19 mouse cellular contexts compared by ENCODE assay signal in the genomic region with DNA sequence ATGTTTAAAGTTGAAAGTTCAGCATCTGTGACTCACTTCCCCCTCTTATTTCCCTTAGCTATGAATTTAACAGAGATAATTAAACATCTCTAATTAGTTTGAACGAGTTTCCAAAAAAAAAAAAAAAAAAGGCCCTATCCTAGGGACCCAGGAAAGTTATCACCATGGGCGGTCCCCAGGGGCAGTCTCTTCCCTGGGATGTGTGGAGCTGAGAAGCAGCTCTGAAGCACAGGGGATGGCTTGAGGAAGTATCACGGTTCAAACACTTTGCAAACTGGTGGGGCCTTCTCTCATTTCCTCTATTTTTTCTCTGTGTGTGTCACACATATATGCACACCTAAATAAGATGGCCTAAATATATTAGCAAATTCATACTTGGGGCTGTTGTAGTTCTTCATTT. TPM values are rescaled to one million over a fixed set of nuclear protein-coding genes. Genes with fewer than 3 reads are reported as not detected.
DNase-seq lines count a peak whose midpoint lies in the region; ATAC-seq and TF ChIP-seq lines count a peak whose summit lies in the region.
"Had no signal": no experiment of that assay in that cellular context is flagged by ENCODE, and none has a peak within 500 bp of the region (broad histone marks: within the 10 kb centered on the region; RNA-seq: fewer than 3 reads in every experiment).

No protein-coding gene starts in this region.

- no peak for ATAC-seq in heart, embryonic 16.5 days (replicated peaks; ENCODE audit: extremely low read depth, insufficient read depth, low FRiP score)
- peak; percentile 88 for ATAC-seq in megakaryocyte, adult 5-6 weeks (ENCODE audit: poor library complexity, severe bottlenecking)
- ATAC-seq: midbrain, embryonic 13.5 days had no signal

- no peak overlapping the region for H3K9ac ChIP-seq in heart, embryonic 16.5 days (ENCODE audit: low read length)
- H3K9ac ChIP-seq: hindbrain, embryonic 13.5 days; liver, embryonic 13.5 days; midbrain, embryonic 13.5 days had no signal

- peak; percentile 19 for DNase-seq in embryo, embryonic 10.5 days (ENCODE audit: low spot score)
- DNase-seq in embryo, embryonic 10 days (ENCODE audit: low spot score), result no peak
- no peak for DNase-seq in heart, postnatal 14 days
- no peak for DNase-seq in left cerebral cortex, postnatal 10 days (ENCODE audit: extremely low spot score in 1 of 2, low spot score in 2 of 2)
- no peak for DNase-seq in left cerebral cortex, adult 18-20 months (ENCODE audit: low spot score in 2 of 2)
- DNase-seq: adrenal gland, postnatal 10 days; cerebellum, postnatal 25 days; gastrocnemius, postnatal 36 days; kidney, adult 2 months; kidney, postnatal 4 days; liver, embryonic 13.5 days; lung, postnatal 10 days; thymus, postnatal 4 days had no signal

- H3K9me3 ChIP-seq in heart, embryonic 16.5 days (replicated peaks; ENCODE audit: control insufficient read depth, low read length), result no peaks in the 10 kb centered on the region
- H3K9me3 ChIP-seq: G1E; hindbrain, embryonic 13.5 days; liver, embryonic 13.5 days; midbrain, embryonic 13.5 days had no signal

- WGBS in heart, embryonic 16.5 days, result 33% methylated on average over 3 of the region's 3 CpGs
- WGBS in bone marrow, adult 2 months, result 22% methylated on average over 3 of the region's 3 CpGs

- peak overlapping the region; percentile 52; the same call in 1 of the 2 replicates for H3K27ac ChIP-seq in heart, embryonic 16.5 days (ENCODE audit: low read length)
- peak overlapping the region; percentile 71 for H3K27ac ChIP-seq in bone marrow, adult 2 months (ENCODE audit: control insufficient read depth, insufficient read depth, low read depth, low read length, poor library complexity)
- H3K27ac ChIP-seq: liver, embryonic 13.5 days; midbrain, embryonic 13.5 days had no signal

- H3K27me3 ChIP-seq in heart, embryonic 16.5 days (ENCODE audit: control insufficient read depth, insufficient read depth, low read length), result no peaks in the 10 kb centered on the region
- H3K27me3 ChIP-seq: hindbrain, embryonic 13.5 days; liver, embryonic 13.5 days; midbrain, embryonic 13.5 days had no signal

- H3K4me1 ChIP-seq in heart, embryonic 16.5 days (ENCODE audit: control insufficient read depth, insufficient read depth, low read length), result peaks cover 39% of the 10 kb centered on the region
- H3K4me1 ChIP-seq in bone marrow, adult 2 months (ENCODE audit: control insufficient read depth, insufficient read depth, low read length), result peaks cover 6% of the 10 kb centered on the region
- H3K4me1 ChIP-seq: liver, embryonic 13.5 days had no signal

- no peak overlapping the region for H3K4me3 ChIP-seq in heart, embryonic 16.5 days (ENCODE audit: low read length)
- H3K4me3 ChIP-seq in bone marrow, adult 2 months (replicated peaks; ENCODE audit: control insufficient read depth, low read depth, low read length), result no peak overlapping the region
- H3K4me3 ChIP-seq: hindbrain, embryonic 13.5 days; liver, embryonic 13.5 days; midbrain, embryonic 13.5 days had no signal

- H3K4me2 ChIP-seq in heart, embryonic 16.5 days (ENCODE audit: low read depth, low read length), result no peak overlapping the region
- H3K4me2 ChIP-seq: hindbrain, embryonic 13.5 days; liver, embryonic 13.5 days; midbrain, embryonic 13.5 days had no signal

- no peak for TF ChIP-seq POLR2A in bone marrow, adult 2 months (IDR thresholded peaks at IDR 0.05; ENCODE audit: borderline replicate concordance, control insufficient read depth, low read depth, low read length)

- intact Hi-C loops in heart, postnatal 14 days (cut with DNase I), result loop anchor here (2.0 kb wide), 1 partner anchor 76 kb away; no protein-coding TSS in a partner anchor
- intact Hi-C loops in left cerebral cortex, postnatal 10 days (cut with DNase I), result no loop called here

- no peaks in the 10 kb centered on the region for H3K36me3 ChIP-seq in heart, embryonic 16.5 days (ENCODE audit: control insufficient read depth, insufficient read depth)
- H3K36me3 ChIP-seq: G1E; hindbrain, embryonic 13.5 days; liver, embryonic 13.5 days; midbrain, embryonic 13.5 days had no signal

- no peak for TF ChIP-seq CTCF in bone marrow, adult 2 months (IDR thresholded peaks at IDR 0.05; ENCODE audit: control insufficient read depth, insufficient read depth, low read length)

RNA-seq across cellular contexts. Expression of a gene that starts 48.8 kb away (rescaled TPM):
- polyA plus RNA-seq in heart, embryonic 16.5 days (2015; fragmentation: Nextera tagmentation; extraction: Ambion mirVana), result 28.4 and 30.1 TPM in 2 replicates
- total RNA-seq in heart, postnatal 14 days (2021), result 100 to 1,000 TPM; 318 to 323 TPM
- polyA plus RNA-seq in bone marrow, adult 2 months (2011; ENCODE audit: insufficient read depth, insufficient read length, low replicate concordance, missing spikeins), result 19.3 and 31.8 TPM in 2 replicates
- total RNA-seq in megakaryocyte, adult 5-6 weeks (2015), result 48.2 and 48.7 TPM in 2 replicates
- 50.4 and 53.1 TPM in 2 replicates for total RNA-seq in megakaryocyte, adult 5-6 weeks (2017)
- total RNA-seq in left cerebral cortex, postnatal 10 days (2021), result 10 to 100 TPM; 43.7 to 46.9 TPM
- 10 to 100 TPM; 37.2 to 38.9 TPM for total RNA-seq in left cerebral cortex, adult 18-20 months (2021)

Comparison
In these comparisons a context has a peak if more than half of its experiments do, and no peak if none do; other contexts are left out.
1. RNA of a gene that starts 48.8 kb away (total RNA-seq): 318 to 323 TPM in heart, postnatal 14 days; 48.2 to 53.1 TPM in megakaryocyte, adult 5-6 weeks, 43.7 to 46.9 TPM in left cerebral cortex, postnatal 10 days and 37.2 to 38.9 TPM in left cerebral cortex, adult 18-20 months; every median in the first group is over 4 times any median in the second.